Mouse (Mus musculus) heart, embryonic 12.5 days (tissue): ENCODE data around the gene Scaf8. TPM values are rescaled to one million over a fixed set of nuclear protein-coding genes. Genes with fewer than 3 reads are reported as not detected.
"Not testable (repeated sequence)": the region's sequence is repeated elsewhere in the genome, so short reads cannot be mapped to it uniquely, and the experiment has no call there.

ENCODE experiments used
- ATAC-seq: fragments of 200-750 bp; cut with Nextera tagmentation; 2 replicates; pipeline ENCODE4 v1.8.0; 2017; ENCODE audit warnings: moderate TSS enrichment, moderate library complexity; ENCODE audit not compliant: insufficient number of reproducible peaks, low FRiP score
- H3K27ac ChIP-seq: fragments of 300-500 bp; sonication (generic); 2 replicates; pipeline ENCODE4 v1.5.1; 2016; ENCODE audit warnings: mild to moderate bottlenecking, moderate library complexity; ENCODE audit not compliant: poor library complexity, severe bottlenecking
- H3K27me3 ChIP-seq: fragments of 300-500 bp; sonication (generic); replicated peaks from 2 replicates; pipeline ENCODE4 v1.6.1; 2016; ENCODE audit warnings: mild to moderate bottlenecking, moderate library complexity
- H3K36me3 ChIP-seq: fragments of 300-500 bp; sonication (generic); 2 replicates; pipeline ENCODE4 v1.6.1; 2016; ENCODE audit warnings: mild to moderate bottlenecking, moderate library complexity
- H3K4me1 ChIP-seq: fragments of 300-500 bp; sonication (generic); replicated peaks from 2 replicates; pipeline ENCODE4 v1.6.1; 2016; ENCODE audit warnings: mild to moderate bottlenecking
- H3K4me2 ChIP-seq: fragments of 300-500 bp; sonication (generic); 2 replicates; pipeline ENCODE4 v1.6.1; 2016; ENCODE audit warnings: mild to moderate bottlenecking, moderate library complexity
- H3K4me3 ChIP-seq: fragments of 300-500 bp; sonication (generic); 2 replicates; pipeline ENCODE4 v1.5.1; 2016; ENCODE audit warnings: mild to moderate bottlenecking
- H3K9ac ChIP-seq: fragments of 300-500 bp; sonication (generic); 2 replicates; pipeline ENCODE4 v1.6.1; 2016; ENCODE audit warnings: mild to moderate bottlenecking, moderate library complexity
- H3K9me3 ChIP-seq: fragments of 300-500 bp; sonication (generic); replicated peaks from 2 replicates; pipeline ENCODE4 v1.6.1; 2016; ENCODE audit warnings: mild to moderate bottlenecking, moderate library complexity
- WGBS: fragments of 180-500 bp; shearing (Covaris S2); methylation state at CpG from one replicate; pipeline ENCODE4 v1.1.7; 2016; 5-methylcytosine and 5-hydroxymethylcytosine counted together
- polyA plus RNA-seq: library from polyadenylated mRNA; unstranded; fragments of >200 nt; fragmentation: Nextera tagmentation; extraction: Ambion mirVana; gene quantifications from 2 replicates; pipeline ENCODE4 v1.2.1, GENCODE M21; 2016

The Scaf8 gene
- polyA plus RNA-seq, 1 experiment from 2014 or later: 23.5 TPM

DNA sequence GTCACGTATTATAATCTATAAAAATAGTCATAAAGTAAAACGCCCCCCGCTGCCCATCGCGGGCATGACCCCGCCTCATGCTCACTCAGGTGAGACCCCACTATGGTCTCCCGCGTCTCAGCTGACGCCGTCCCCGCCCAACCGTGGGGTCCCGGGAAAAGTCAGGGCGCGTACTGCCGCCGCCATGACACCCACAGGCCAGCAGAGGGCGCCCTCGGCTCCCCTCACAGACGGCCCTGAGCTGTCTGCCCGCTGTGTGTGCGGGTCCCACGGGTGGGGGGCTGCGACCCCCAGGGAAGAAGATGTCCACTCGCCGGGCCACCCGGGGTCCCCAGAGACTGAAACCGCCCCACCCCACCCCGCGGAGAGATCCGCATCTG lies 30.2 kb upstream of the Scaf8 start:
- no peaks in the 10 kb centered on the region for H3K4me1 ChIP-seq
- H3K4me2 ChIP-seq: peak overlapping the region; percentile 78
- no peaks in the 10 kb centered on the region for H3K36me3 ChIP-seq
- 0% methylated on average over 30 of the region's 31 CpGs for WGBS
- peaks cover 3% of the 10 kb centered on the region for H3K9me3 ChIP-seq
- peak; percentile 12 for ATAC-seq
- peak overlapping the region; percentile 78 for H3K9ac ChIP-seq
- peak overlapping the region; percentile 92 for H3K27ac ChIP-seq
- no peaks in the 10 kb centered on the region for H3K27me3 ChIP-seq
- H3K4me3 ChIP-seq: peak overlapping the region; percentile 59

DNA sequence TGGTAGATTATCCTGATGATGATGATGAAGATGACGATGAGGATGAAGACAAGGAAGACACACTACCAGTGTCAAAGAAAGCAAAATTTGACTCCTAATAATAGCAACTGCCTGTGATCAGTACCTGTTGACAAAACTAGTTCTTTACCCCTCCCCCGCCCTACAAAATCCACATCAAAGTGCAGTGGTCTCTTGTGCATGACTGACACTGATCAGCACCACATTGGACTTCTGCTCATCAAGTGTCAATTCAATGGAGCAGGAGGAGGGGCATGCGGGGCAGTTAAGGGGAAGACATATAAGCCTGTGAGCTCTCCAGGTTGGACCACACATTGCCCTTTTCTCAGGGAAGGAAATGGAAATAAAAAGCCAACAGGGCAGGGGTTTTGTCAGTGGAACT lies 29.6 kb upstream of the Scaf8 start:
- WGBS: 70% methylated on average over 3 of the region's 3 CpGs
- no peaks in the 10 kb centered on the region for H3K4me1 ChIP-seq

DNA sequence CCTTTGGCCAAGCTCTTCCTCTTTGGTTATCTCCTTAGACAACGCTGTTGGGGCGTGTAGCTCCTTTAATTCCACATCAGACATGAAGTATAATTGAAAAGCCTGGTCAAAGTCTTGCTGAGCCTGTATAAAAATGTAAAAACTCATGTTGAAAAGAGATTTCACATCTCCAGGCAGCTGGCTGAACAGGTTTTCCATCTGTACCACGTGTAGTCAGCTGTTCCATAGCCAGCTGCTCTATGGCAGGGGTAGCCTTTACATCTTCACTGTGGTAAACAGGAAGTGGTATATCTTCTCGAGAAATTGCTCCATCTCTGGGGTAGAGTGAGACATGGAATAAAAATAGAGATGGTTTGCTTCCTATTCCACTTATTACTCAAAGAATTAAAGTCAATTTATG lies 22.1 kb upstream of the Scaf8 start:
- no peak overlapping the region for H3K27ac ChIP-seq
- no peak for ATAC-seq

More for the DNA sequence above, 29.6 kb upstream of the Scaf8 start:
- peak overlapping the region; percentile 78 for H3K4me2 ChIP-seq
- no peak overlapping the region for H3K27ac ChIP-seq
- H3K4me3 ChIP-seq: peak overlapping the region; percentile 59
- H3K9me3 ChIP-seq: peaks cover 3% of the 10 kb centered on the region
- H3K36me3 ChIP-seq: no peaks in the 10 kb centered on the region
- peak overlapping the region; percentile 78 for H3K9ac ChIP-seq
- no peaks in the 10 kb centered on the region for H3K27me3 ChIP-seq
- ATAC-seq: no peak

GRCm38 (mm10) chr17:3099273-3099672 lies 15.5 kb upstream of the Scaf8 start:
- not testable (repeated sequence) for H3K4me3 ChIP-seq, H3K27ac ChIP-seq, H3K9me3 ChIP-seq, H3K9ac ChIP-seq, H3K36me3 ChIP-seq, ATAC-seq, H3K27me3 ChIP-seq, H3K4me2 ChIP-seq, H3K4me1 ChIP-seq
- 65% methylated on average over 1 of the region's 1 CpGs for WGBS

More for the DNA sequence above, 22.1 kb upstream of the Scaf8 start:
- H3K36me3 ChIP-seq: no peaks in the 10 kb centered on the region
- H3K4me3 ChIP-seq: no peak overlapping the region
- no peak overlapping the region for H3K9ac ChIP-seq
- H3K4me2 ChIP-seq: no peak overlapping the region
- no peaks in the 10 kb centered on the region for H3K9me3 ChIP-seq
- H3K27me3 ChIP-seq: no peaks in the 10 kb centered on the region
- 49% methylated on average over 4 of the region's 4 CpGs for WGBS
- H3K4me1 ChIP-seq: no peaks in the 10 kb centered on the region

DNA sequence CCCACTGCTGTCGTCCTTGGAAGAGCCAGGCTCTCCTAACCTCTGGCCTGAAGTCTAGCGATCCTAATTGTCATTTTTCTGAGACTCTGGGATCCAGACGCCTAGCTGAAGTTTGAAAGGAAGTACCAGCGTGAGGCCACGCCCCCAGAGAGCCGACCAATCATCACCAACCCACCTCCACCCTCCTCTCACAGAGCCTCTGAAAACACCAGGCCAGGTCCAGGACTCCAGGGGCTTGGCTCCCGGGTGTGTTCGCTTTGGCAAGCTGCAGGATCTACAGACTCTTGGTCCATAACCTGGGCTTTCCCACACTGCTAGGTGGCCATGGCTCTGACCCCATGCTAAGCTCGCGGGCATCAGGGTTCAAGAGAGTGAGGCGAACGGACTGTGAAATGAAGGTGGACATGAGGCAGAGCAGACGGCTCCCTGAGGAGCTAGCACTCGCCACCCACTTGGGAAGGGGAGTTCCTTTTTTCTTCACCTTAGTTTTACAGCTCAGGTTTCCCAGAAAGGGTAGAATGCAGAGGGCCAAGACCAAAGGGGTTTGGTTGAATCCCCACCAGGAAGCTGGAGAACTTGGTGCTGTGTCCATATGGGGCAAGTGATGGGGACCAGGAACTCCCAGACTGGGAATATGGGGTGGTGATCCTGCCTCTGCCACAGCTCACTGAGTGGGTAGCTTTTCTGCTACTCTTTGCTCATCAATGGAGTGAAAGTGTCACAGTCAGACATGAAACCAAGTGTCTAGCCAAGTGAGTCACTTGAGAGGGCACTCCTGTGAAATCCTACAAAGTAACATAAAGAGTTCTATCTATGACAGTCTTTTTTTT lies 12.2 kb upstream of the Scaf8 start:
- Histone ChIP-seq H3K27me3 (no peaks in the 10 kb centered on the region), H3K4me2 (peak overlapping the region; percentile 80), H3K9ac (peak overlapping the region; percentile 59), H3K9me3 (no peaks in the 10 kb centered on the region), H3K4me1 (0 out of 2 replicates have a peak, but pooled peaks cover 5% of the 10 kb centered on the region), H3K4me3 (peak overlapping the region; percentile 48), H3K27ac (no peak overlapping the region), H3K36me3 (peaks cover 7% of the 10 kb centered on the region; the same call in 1 of the 2 replicates)
- 2% methylated on average over 14 of the region's 14 CpGs for WGBS
- ATAC-seq: peak; percentile 94

DNA sequence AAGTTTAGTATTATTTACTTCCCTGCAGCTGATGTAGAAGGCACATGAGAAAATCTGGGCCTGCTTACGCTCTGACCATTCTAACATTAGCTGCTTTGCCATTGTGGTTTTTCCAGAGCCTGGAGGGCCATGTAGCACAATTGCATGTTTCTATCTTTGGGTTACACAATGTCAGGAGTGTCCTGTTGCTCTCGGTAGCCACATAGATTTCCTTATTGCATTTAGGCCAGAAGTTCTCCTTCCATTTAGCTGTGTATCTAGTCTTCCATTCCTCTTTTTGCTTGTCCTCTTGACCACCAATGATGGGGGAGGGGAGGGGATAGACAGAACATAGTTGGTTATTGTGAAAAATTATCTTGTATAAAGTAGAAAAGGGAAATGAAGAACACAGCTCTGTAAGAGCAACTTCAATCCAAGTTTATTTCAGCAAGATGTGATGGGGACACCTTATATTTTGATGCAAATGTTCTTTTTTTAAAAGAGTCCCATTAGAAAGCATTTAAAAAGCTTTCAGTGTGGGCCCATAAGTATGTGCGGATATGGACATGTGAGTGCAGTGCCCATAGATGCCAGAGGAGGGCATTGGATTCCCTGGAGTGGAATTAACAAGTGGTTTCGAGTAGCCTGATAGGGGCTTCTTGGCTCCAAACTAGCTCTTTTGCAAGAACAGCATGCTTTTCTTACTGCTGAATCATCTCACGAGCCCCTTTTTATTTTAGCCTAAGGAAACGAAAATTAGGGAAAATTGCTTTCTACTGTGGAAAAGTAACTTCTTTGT lies 10.4 kb upstream of the Scaf8 start:
- no peak overlapping the region for H3K4me2 ChIP-seq
- H3K4me3 ChIP-seq: no peak overlapping the region
- 86% methylated on average over 6 of the region's 6 CpGs for WGBS
- H3K4me1 ChIP-seq: 0 out of 2 replicates have a peak, but pooled peaks cover 5% of the 10 kb centered on the region
- peaks cover 7% of the 10 kb centered on the region; the same call in 1 of the 2 replicates for H3K36me3 ChIP-seq
- H3K27ac ChIP-seq: no peak overlapping the region
- H3K27me3 ChIP-seq: no peaks in the 10 kb centered on the region
- ATAC-seq: no peak
- no peak overlapping the region for H3K9ac ChIP-seq
- H3K9me3 ChIP-seq: no peaks in the 10 kb centered on the region

GRCm38 (mm10) chr17:3105022-3105421 lies 9.8 kb upstream of the Scaf8 start:
- no peak for ATAC-seq
- Histone ChIP-seq H3K4me1 (0 out of 2 replicates have a peak, but pooled peaks cover 5% of the 10 kb centered on the region), H3K27ac (no peak overlapping the region), H3K4me2 (no peak overlapping the region), H3K9me3 (no peaks in the 10 kb centered on the region), H3K4me3 (no peak overlapping the region), H3K9ac (no peak overlapping the region), H3K27me3 (no peaks in the 10 kb centered on the region), H3K36me3 (peaks cover 7% of the 10 kb centered on the region; the same call in 1 of the 2 replicates)
- WGBS: 81% methylated on average over 1 of the region's 1 CpGs

GRCm38 (mm10) chr17:3113737-3114357 lies 925 bp upstream of the Scaf8 start:
- Histone ChIP-seq H3K27me3 (no peaks in the 10 kb centered on the region), H3K4me3 (peak overlapping the region; percentile 100), H3K9me3 (no peaks in the 10 kb centered on the region), H3K27ac (peak overlapping the region; percentile 99), H3K4me1 (peaks cover 21% of the 10 kb centered on the region), H3K9ac (peak overlapping the region; percentile 96), H3K4me2 (peak overlapping the region; percentile 79), H3K36me3 (0 out of 2 replicates have a peak, but pooled peaks cover 3% of the 10 kb centered on the region)
- under 1% methylated on average over 16 of the region's 16 CpGs for WGBS
- no peak for ATAC-seq

DNA sequence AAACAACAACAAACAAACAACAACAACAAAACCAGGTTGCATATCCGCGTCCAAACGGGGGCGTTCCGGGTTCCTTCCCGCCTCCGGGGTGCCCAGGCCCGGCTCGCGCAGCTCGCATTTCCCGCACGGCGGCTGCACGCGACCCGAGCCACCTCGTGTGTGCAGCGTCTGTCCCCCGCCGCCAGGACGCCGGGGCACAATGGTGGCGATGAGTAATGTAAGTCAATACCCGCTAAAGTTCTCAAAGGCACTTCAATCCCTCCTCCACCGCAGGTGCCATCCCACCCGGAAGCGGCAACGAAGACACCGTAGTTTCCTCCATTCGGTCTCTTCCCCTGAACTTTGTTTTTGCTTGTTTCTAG lies 433 bp upstream of the Scaf8 start:
- 0 out of 2 replicates have a peak, but pooled peaks cover 3% of the 10 kb centered on the region for H3K36me3 ChIP-seq
- H3K9me3 ChIP-seq: no peaks in the 10 kb centered on the region
- peak overlapping the region; percentile 79 for H3K4me2 ChIP-seq
- H3K27me3 ChIP-seq: no peaks in the 10 kb centered on the region
- peaks cover 21% of the 10 kb centered on the region for H3K4me1 ChIP-seq
- peak overlapping the region; percentile 99 for H3K27ac ChIP-seq
- H3K9ac ChIP-seq: peak overlapping the region; percentile 96
- H3K4me3 ChIP-seq: peak overlapping the region; percentile 100
- WGBS: under 1% methylated on average over 31 of the region's 31 CpGs
- ATAC-seq: peak; percentile 64

DNA sequence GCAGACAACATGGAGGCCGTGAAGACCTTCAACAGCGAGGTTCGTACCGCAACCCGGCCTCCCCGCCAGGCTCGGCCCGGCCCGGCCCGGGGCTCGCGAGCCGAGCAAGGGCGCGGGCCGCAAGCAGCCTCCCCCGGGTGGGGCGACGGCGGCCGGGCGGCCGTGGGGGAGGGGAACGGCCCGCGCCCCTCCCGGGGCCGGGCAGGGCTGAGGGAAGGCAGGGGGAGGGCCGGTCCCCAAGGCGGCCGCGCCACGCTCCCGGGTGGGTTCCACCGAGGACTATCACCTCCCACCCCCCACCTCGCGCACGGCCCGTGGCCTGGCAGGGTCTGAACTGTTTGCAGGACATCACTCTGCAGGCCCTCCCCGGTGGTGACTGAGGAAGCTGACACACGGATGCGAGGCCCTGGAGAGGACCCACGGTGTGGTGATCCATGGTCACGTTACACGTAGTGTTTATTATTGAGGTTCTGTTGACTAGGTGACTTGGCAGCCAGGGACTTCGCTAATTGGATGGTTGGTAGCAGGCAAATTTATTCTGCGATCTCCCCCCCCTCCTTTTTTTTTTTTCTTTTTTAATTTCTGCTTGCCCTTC lies 705 bp downstream of the Scaf8 start:
- H3K27ac ChIP-seq: peak overlapping the region; percentile 99
- peak overlapping the region; percentile 79 for H3K4me2 ChIP-seq
- H3K27me3 ChIP-seq: no peaks in the 10 kb centered on the region
- H3K4me3 ChIP-seq: peak overlapping the region; percentile 100
- 1% methylated on average over 33 of the region's 47 CpGs for WGBS
- H3K4me1 ChIP-seq: peaks cover 24% of the 10 kb centered on the region
- ATAC-seq: peak; percentile 81
- 0 out of 2 replicates have a peak, but pooled peaks cover 3% of the 10 kb centered on the region for H3K36me3 ChIP-seq
- H3K9me3 ChIP-seq: no peaks in the 10 kb centered on the region
- H3K9ac ChIP-seq: peak overlapping the region; percentile 96
